Mouse (Mus musculus) CH12.LX (cell line): ENCODE measurements around the gene Lbh. TPM values are rescaled to one million over a fixed set of nuclear protein-coding genes. Genes with fewer than 3 reads are reported as not detected.

ENCODE experiments used
- DNase-seq: peaks from one replicate; pipeline ENCODE4 v3.0.0-alpha.2; 2013; ENCODE audit errors: extremely low read depth
- H3K27ac ChIP-seq: 2 replicates; pipeline ENCODE4 v1.5.1; 2012; ENCODE audit warnings: low read depth, mild to moderate bottlenecking, control low read depth, moderate library complexity; ENCODE audit not compliant: insufficient read depth
- H3K27me3 ChIP-seq: replicated peaks from 2 replicates; pipeline ENCODE3; 2012; ENCODE audit warnings: inconsistent platforms
- H3K36me3 ChIP-seq, 2 experiments: replicated peaks in 1 of 2; 2 replicates each; pipeline versions ENCODE3 to v1.6.1; 2012; ENCODE audit warnings: inconsistent platforms in 1 of 2, low read length in 1 of 2, mild to moderate bottlenecking in 1 of 2, mixed read lengths in 1 of 2, moderate library complexity in 1 of 2; ENCODE audit not compliant: control insufficient read depth in 1 of 2, insufficient read depth in 1 of 2
- H3K4me1 ChIP-seq, 2 experiments: 2 replicates each; pipeline ENCODE4 v1.6.1; 2012; ENCODE audit warnings: inconsistent platforms in 1 of 2, moderate library complexity in 1 of 2; ENCODE audit not compliant: insufficient read depth in 2 of 2, control insufficient read depth in 1 of 2
- H3K4me2 ChIP-seq: 2 replicates; pipeline ENCODE4 v1.6.1; 2012; ENCODE audit warnings: low read depth, mild to moderate bottlenecking, control low read depth; ENCODE audit not compliant: poor library complexity, insufficient read depth, severe bottlenecking
- H3K4me3 ChIP-seq, 3 experiments: fragments of 150-350 bp in 1 of 3; sonication (generic) in 1 of 3; replicated peaks in 1 of 3; 2 replicates each; pipeline versions ENCODE3 to v1.5.1; 2011 to 2012; ENCODE audit warnings: low read depth in 2 of 3, low read length in 2 of 3, mild to moderate bottlenecking in 2 of 3, moderate library complexity in 2 of 3, control low read depth in 1 of 3, improper control_type of control experiment in 1 of 3, inconsistent platforms in 1 of 3, mixed read lengths in 1 of 3; ENCODE audit not compliant: poor library complexity in 1 of 3
- H3K79me2 ChIP-seq: replicated peaks from 2 replicates; pipeline ENCODE4 v1.6.1; 2012; ENCODE audit warnings: mild to moderate bottlenecking, moderate library complexity; ENCODE audit not compliant: control insufficient read depth, poor library complexity, insufficient read depth, severe bottlenecking; ENCODE audit errors: extremely low read depth
- H3K9ac ChIP-seq: 2 replicates; pipeline ENCODE4 v1.6.1; 2012; ENCODE audit warnings: low read depth, mild to moderate bottlenecking, control low read depth, moderate library complexity; ENCODE audit not compliant: insufficient read depth
- H3K9me3 ChIP-seq: replicated peaks from 2 replicates; pipeline ENCODE3; 2012; ENCODE audit warnings: low read length, inconsistent platforms, mixed read lengths
- BHLHE40 ChIP-seq: IDR thresholded peaks from 2 replicates; pipeline ENCODE4 v1.6.1; 2011; ENCODE audit warnings: mild to moderate bottlenecking, low read depth, low read length, improper control_type of control experiment
- CHD2 ChIP-seq: IDR thresholded peaks from 2 replicates; pipeline ENCODE4 v1.6.1; 2011; ENCODE audit warnings: low read length, improper control_type of control experiment
- CTCF ChIP-seq, 2 experiments: IDR thresholded peaks in 1 of 2; conservative IDR thresholded peaks in 1 of 2; 2 replicates each; pipeline ENCODE4 v1.5.1; 2011 to 2012; ENCODE audit warnings: low read depth in 2 of 2, low read length in 2 of 2, improper control_type of control experiment in 1 of 2, inconsistent platforms in 1 of 2, mild to moderate bottlenecking in 1 of 2, moderate library complexity in 1 of 2
- ELF1 ChIP-seq: IDR thresholded peaks from 2 replicates; pipeline ENCODE4 v1.6.1; 2014; ENCODE audit warnings: low read depth, mild to moderate bottlenecking, inconsistent platforms, low read length, improper control_type of control experiment
- EP300 ChIP-seq: IDR thresholded peaks from 2 replicates; pipeline ENCODE4 v1.6.1; 2011; ENCODE audit warnings: low read length, improper control_type of control experiment
- ETS1 ChIP-seq: conservative IDR thresholded peaks from 2 replicates; pipeline ENCODE4 v1.6.1; 2012; ENCODE audit warnings: low read depth, mild to moderate bottlenecking, inconsistent platforms, low read length, improper control_type of control experiment, moderate library complexity
- IRF4 ChIP-seq: IDR thresholded peaks from 2 replicates; pipeline ENCODE4 v1.6.1; 2014; ENCODE audit warnings: low read depth, mild to moderate bottlenecking, inconsistent platforms, low read length, improper control_type of control experiment
- JUN ChIP-seq: IDR thresholded peaks from 2 replicates; pipeline ENCODE4 v1.6.1; 2011; ENCODE audit warnings: low read depth, mild to moderate bottlenecking, low read length, improper control_type of control experiment, moderate library complexity; ENCODE audit not compliant: insufficient read depth
- JUND ChIP-seq: conservative IDR thresholded peaks from 2 replicates; pipeline ENCODE4 v1.6.1; 2011; ENCODE audit warnings: low read depth, low read length, improper control_type of control experiment
- KAT2A ChIP-seq: IDR thresholded peaks from 2 replicates; pipeline ENCODE4 v1.6.1; 2012; ENCODE audit warnings: low read length, improper control_type of control experiment, inconsistent platforms; ENCODE audit not compliant: insufficient replicate concordance
- MAFK ChIP-seq: IDR thresholded peaks from 2 replicates; pipeline ENCODE4 v1.6.1; 2011; ENCODE audit warnings: low read length, improper control_type of control experiment; ENCODE audit not compliant: insufficient replicate concordance
- MAX ChIP-seq: IDR thresholded peaks from 2 replicates; pipeline ENCODE4 v1.6.1; 2011; ENCODE audit warnings: low read length, improper control_type of control experiment
- MAZ ChIP-seq: IDR thresholded peaks from 2 replicates; pipeline ENCODE4 v1.6.1; 2012; ENCODE audit warnings: low read depth, mild to moderate bottlenecking, inconsistent platforms, low read length, improper control_type of control experiment, moderate library complexity
- MEF2A ChIP-seq: IDR thresholded peaks from 2 replicates; pipeline ENCODE4 v1.6.1; 2014; ENCODE audit warnings: low read depth, mild to moderate bottlenecking, inconsistent platforms, low read length, improper control_type of control experiment, borderline replicate concordance
- MXI1 ChIP-seq: IDR thresholded peaks from 2 replicates; pipeline ENCODE4 v1.6.1; 2011; ENCODE audit warnings: mild to moderate bottlenecking, low read depth, low read length, improper control_type of control experiment
- MYC ChIP-seq: IDR thresholded peaks from 2 replicates; pipeline ENCODE4 v1.6.1; 2011; ENCODE audit warnings: low read depth, mild to moderate bottlenecking, improper control_type of control experiment, low read length
- PAX5 ChIP-seq: IDR thresholded peaks from 2 replicates; pipeline ENCODE4 v1.6.1; 2012; ENCODE audit warnings: low read length, inconsistent platforms, mixed read lengths
- POLR2A ChIP-seq: IDR thresholded peaks from 2 replicates; pipeline ENCODE4 v1.6.1; 2011; ENCODE audit warnings: low read depth, mild to moderate bottlenecking, improper control_type of control experiment, low read length
- RCOR1 ChIP-seq: conservative IDR thresholded peaks from 2 replicates; pipeline ENCODE4 v1.6.1; 2012; ENCODE audit warnings: low read depth, mild to moderate bottlenecking, inconsistent platforms, low read length, improper control_type of control experiment
- SIN3A ChIP-seq: IDR thresholded peaks from 2 replicates; pipeline ENCODE4 v1.6.1; 2012; ENCODE audit warnings: low read length, improper control_type of control experiment, inconsistent platforms
- SMC3 ChIP-seq: IDR thresholded peaks from 2 replicates; pipeline ENCODE4 v1.6.1; 2011; ENCODE audit warnings: low read depth, low read length, improper control_type of control experiment
- TBP ChIP-seq: conservative IDR thresholded peaks from 2 replicates; pipeline ENCODE4 v1.6.1; 2011; ENCODE audit warnings: low read depth, low read length, improper control_type of control experiment
- TCF12 ChIP-seq: IDR thresholded peaks from 2 replicates; pipeline ENCODE4 v1.6.1; 2014; ENCODE audit warnings: low read depth, mild to moderate bottlenecking, inconsistent platforms, low read length, improper control_type of control experiment
- UBTF ChIP-seq: IDR thresholded peaks from 2 replicates; pipeline ENCODE4 v1.6.1; 2012; ENCODE audit warnings: low read depth, mild to moderate bottlenecking, inconsistent platforms, low read length, improper control_type of control experiment, moderate library complexity
- USF1 ChIP-seq: IDR thresholded peaks from 2 replicates; pipeline ENCODE4 v1.6.1; 2014; ENCODE audit warnings: low read depth, mild to moderate bottlenecking, inconsistent platforms, low read length, improper control_type of control experiment
- USF2 ChIP-seq: conservative IDR thresholded peaks from 2 replicates; pipeline ENCODE4 v1.6.1; 2011; ENCODE audit warnings: low read depth, low read length, improper control_type of control experiment
- ZC3H11A ChIP-seq: IDR thresholded peaks from 2 replicates; pipeline ENCODE4 v1.6.1; 2012; ENCODE audit warnings: low read depth, mild to moderate bottlenecking, inconsistent platforms, low read length, improper control_type of control experiment
- ZMIZ1 ChIP-seq: IDR thresholded peaks from 2 replicates; pipeline ENCODE4 v1.6.1; 2012; ENCODE audit warnings: low read depth, mild to moderate bottlenecking, inconsistent platforms, low read length, improper control_type of control experiment
- ZNF384 ChIP-seq: IDR thresholded peaks from 2 replicates; pipeline ENCODE4 v1.6.1; 2012; ENCODE audit warnings: low read depth, low read length, improper control_type of control experiment, inconsistent platforms
- dilution Hi-C: fragments of 300-500 bp; cut with MboI; formaldehyde crosslinking; loops from 2 replicates; pipeline ENCODE4 v1.14.3; 2020; ENCODE audit warnings: low sequenced_read_pairs; ENCODE audit not compliant: extremely low pct_unique_long_range_greater_than_20kb, extremely low pct_ligation_motif_present
- in situ Hi-C: fragments of 300-500 bp; cut with MboI; formaldehyde crosslinking; loops from 3 replicates; pipeline ENCODE4 v1.14.3; 2019; ENCODE audit warnings: low sequenced_read_pairs, low pct_ligation_motif_present, low pct_unique_long_range_greater_than_20kb, mixed read lengths
- polyA plus RNA-seq: library from polyadenylated mRNA; unstranded; fragments of >175 nt; gene quantifications from 2 replicates; pipeline ENCODE4 v1.2.1, GENCODE M21; 2012; ENCODE audit warnings: low read depth; ENCODE audit not compliant: insufficient read length
- total RNA-seq, 2 experiments: library from RNA; depleted of rRNA; stranded (reverse); fragments of 300-350 nt in 1 of 2; fragments of >200 nt in 1 of 2; gene quantifications; 2 replicates each; pipeline ENCODE4 v1.2.3; 2012 to 2014

Lbh gene
- total and polyA plus RNA-seq, 3 experiments, result 14.4 to 30.0 (median 16.7) TPM

DNA sequence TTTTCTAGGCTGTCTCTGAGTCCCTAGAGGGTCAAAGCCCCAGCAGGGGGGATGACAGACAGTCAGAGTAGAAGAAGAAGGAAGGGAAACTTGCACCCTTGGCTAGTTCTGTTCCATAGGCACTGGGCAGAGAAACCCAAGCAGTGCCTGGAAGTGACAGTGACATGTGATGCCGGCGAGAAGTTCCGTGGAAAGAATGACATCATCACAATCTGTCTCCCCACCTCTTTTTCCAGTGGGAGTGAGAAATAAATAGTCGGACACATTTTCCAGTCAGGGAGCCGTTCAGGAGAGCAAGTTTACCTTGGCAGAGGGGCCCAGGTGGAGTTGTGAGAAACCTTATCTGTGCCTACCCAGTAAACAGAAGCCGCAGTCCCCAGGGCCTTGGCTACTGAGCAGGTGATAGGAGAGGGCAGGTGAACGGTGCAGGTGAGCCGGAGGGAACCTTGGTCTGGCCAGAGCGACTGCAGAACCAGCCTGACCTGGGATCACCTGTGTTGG, 14.1 kb upstream of the Lbh start:
- peak; percentile 93 for DNase-seq

DNA sequence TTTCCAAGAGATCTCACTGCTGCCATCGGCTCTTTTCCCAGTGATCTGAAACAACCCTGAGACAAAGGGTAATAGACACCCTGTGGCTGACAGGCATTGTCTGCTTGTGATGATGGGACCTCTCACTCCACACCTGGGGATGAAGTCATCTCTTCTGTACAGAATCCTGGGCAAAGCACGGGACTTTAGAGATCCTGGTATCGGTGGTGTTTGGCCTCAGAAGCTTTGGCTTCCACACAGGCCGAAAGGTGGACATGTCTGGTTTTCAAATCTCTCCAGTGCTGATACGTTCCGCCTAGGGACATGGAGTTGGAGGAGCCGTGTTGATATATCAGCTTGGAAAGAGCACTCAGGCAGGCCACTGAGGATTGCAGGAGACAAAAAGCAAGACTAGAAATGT, 13.2 kb upstream of the Lbh start:
- Histone ChIP-seq H3K9ac (no peak overlapping the region), H3K36me3 (no peaks in the 10 kb centered on the region), H3K4me3 (no peak overlapping the region), H3K4me1 (peaks cover 8 to 47% of the 10 kb centered on the region in 2 experiments), H3K27ac (no peak overlapping the region), H3K4me2 (no peak overlapping the region), H3K9me3 (no peaks in the 10 kb centered on the region), H3K79me2 (no peaks in the 10 kb centered on the region), H3K27me3 (no peaks in the 10 kb centered on the region)
- dilution Hi-C loops, result no loop called here
- TF ChIP-seq MAFK (no peak), ZMIZ1 (no peak), JUND (no peak), JUN (no peak)
- in situ Hi-C loops, result loop anchor here (10.0 kb wide), 1 partner anchor 390 kb away; no protein-coding TSS in a partner anchor
- DNase-seq, result no peak

More for the DNA sequence above, 14.1 kb upstream of the Lbh start:
- no peaks in the 10 kb centered on the region for H3K27me3 ChIP-seq
- no peak overlapping the region for H3K4me3 ChIP-seq
- H3K9me3 ChIP-seq, result no peaks in the 10 kb centered on the region
- in situ Hi-C loops (loop anchor here (10.0 kb wide), 1 partner anchor 391 kb away; no protein-coding TSS in a partner anchor), dilution Hi-C loops (no loop called here)
- peaks cover 8 to 42% of the 10 kb centered on the region in 2 experiments for H3K4me1 ChIP-seq
- peak overlapping the region; percentile 25 for H3K4me2 ChIP-seq
- H3K9ac ChIP-seq, result no peak overlapping the region
- TF ChIP-seq ETS1, result peak; percentile 97
- peak; percentile 86 for TF ChIP-seq MAZ
- TF ChIP-seq ZC3H11A, result no peak
- TF ChIP-seq BHLHE40, result peak; percentile 86
- peak; percentile 98 for TF ChIP-seq EP300
- 0 out of 2 replicates have a peak, but pooled peaks have one; percentile 25 for TF ChIP-seq MAFK
- no peak for TF ChIP-seq ZMIZ1
- TF ChIP-seq JUND, result peak; percentile 96
- TF ChIP-seq USF2, result peak; percentile 37; the same call in 1 of the 2 replicates
- no peak for TF ChIP-seq POLR2A
- TF ChIP-seq KAT2A, result 0 out of 2 replicates have a peak, but pooled peaks have one; percentile 52
- peak; percentile 44 for TF ChIP-seq USF1
- TF ChIP-seq MAX, result peak; percentile 59
- TF ChIP-seq RCOR1, result peak; percentile 67; the same call in 1 of the 2 replicates
- TF ChIP-seq CTCF (conservative IDR thresholded peaks at IDR 0.05 in 1 of 2, IDR thresholded peaks at IDR 0.05 in 1 of 2; ENCODE audit: low read depth in 2 of 2, low read length in 2 of 2), result no peak
- no peak for TF ChIP-seq ZNF384
- TF ChIP-seq MEF2A, result peak; percentile 87
- TF ChIP-seq SIN3A, result peak; percentile 59; the same call in 1 of the 2 replicates
- no peak for TF ChIP-seq UBTF
- peak; percentile 98 for TF ChIP-seq JUN
- TF ChIP-seq TBP, result no peak
- peak; percentile 9; the same call in 1 of the 2 replicates for TF ChIP-seq SMC3
- TF ChIP-seq ELF1, result peak; percentile 40; the same call in 1 of the 2 replicates
- peak; percentile 44; the same call in 1 of the 2 replicates for TF ChIP-seq MXI1
- TF ChIP-seq MYC, result peak; percentile 58
- no peak; the same call in 1 of the 2 replicates for TF ChIP-seq CHD2
- peak; percentile 94 for TF ChIP-seq IRF4
- TF ChIP-seq TCF12, result peak; percentile 70
- no peak for TF ChIP-seq PAX5
- H3K79me2 ChIP-seq, result no peaks in the 10 kb centered on the region
- no peak overlapping the region for H3K27ac ChIP-seq
- no peaks in the 10 kb centered on the region for H3K36me3 ChIP-seq
